Mouse (Mus musculus): ENCODE measurements at regions not wholly inside any gene's neighbourhood (a gene's known extent, or its start where the extent isn't known, plus 50 kb on each side); places are given as distances from the start of the nearest gene placed in this dataset.

DNA sequence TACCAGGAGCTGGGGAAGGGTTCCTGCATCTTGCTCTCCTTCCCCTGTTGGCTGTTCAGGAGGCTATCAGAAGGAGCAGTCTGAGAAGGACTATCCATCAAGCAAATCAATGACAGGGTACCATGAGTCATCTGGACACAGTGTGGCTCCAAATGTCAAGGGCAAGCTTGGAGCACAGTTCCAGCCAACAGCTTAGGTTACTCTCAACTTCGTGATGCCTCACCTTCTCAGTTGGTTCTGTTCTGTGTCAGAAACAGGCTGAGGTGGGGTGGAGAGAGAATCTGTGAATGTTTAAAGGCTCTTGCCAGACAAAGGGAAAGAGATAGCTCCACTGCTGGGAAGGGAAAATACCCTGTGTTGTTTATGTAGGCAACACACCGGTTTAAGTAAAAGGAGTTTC lies 141.9 kb downstream of the Ube2e3 start:
- TF ChIP-seq POLR2A (IDR thresholded peaks at IDR 0.05; ENCODE audit: borderline replicate concordance, insufficient read depth, low read length), result no peak
- no peak for TF ChIP-seq CTCF (IDR thresholded peaks at IDR 0.05; ENCODE audit: borderline replicate concordance, insufficient read depth, low read depth, low read length)
